Mouse (Mus musculus): ENCODE measurements around the gene Tldc1. TPM values are rescaled to one million over a fixed set of nuclear protein-coding genes. Genes with fewer than 3 reads are reported as not detected.
A peak's percentile ranks its signal among the peaks of the same experiment; 100 is the strongest.

Gene Tldc1
- total RNA-seq, 2 experiments from 2014 or later: 4.1 to 4.3 TPM

- intact Hi-C loops (cut with DNase I; ENCODE audit: low total_unique reads): no loop called here
- no peak for DNase-seq
Observed at GRCm38 (mm10) chr8:119806422-119807263, 28.4 kb upstream of the Tldc1 start.

GRCm38 (mm10) chr8:119805275-119805674 is 27.1 kb upstream of the Tldc1 start:
- intact Hi-C loops (cut with DNase I; ENCODE audit: low total_unique reads): no loop called here
- no peak for DNase-seq

GRCm38 (mm10) chr8:119802592-119802991 is 24.4 kb upstream of the Tldc1 start:
- DNase-seq: no peak
- intact Hi-C loops (cut with DNase I; ENCODE audit: low total_unique reads): no loop called here

GRCm38 (mm10) chr8:119801168-119801567 is 23.0 kb upstream of the Tldc1 start:
- intact Hi-C loops (cut with DNase I; ENCODE audit: low total_unique reads): no loop called here

GRCm38 (mm10) chr8:119798965-119799264 is 20.7 kb upstream of the Tldc1 start:
- intact Hi-C loops (cut with DNase I; ENCODE audit: low total_unique reads): loop anchor here (5.0 kb wide), 1 partner anchor 38 kb away; no protein-coding TSS in a partner anchor
- no peak for DNase-seq

More at GRCm38 (mm10) chr8:119801168-119801567, 23.0 kb upstream of the Tldc1 start:
- DNase-seq: no peak

- peak; percentile 61 for DNase-seq
- intact Hi-C loops (cut with DNase I; ENCODE audit: low total_unique reads): loop anchor here (5.0 kb wide), 1 partner anchor 39 kb away; no protein-coding TSS in a partner anchor
Observed at GRCm38 (mm10) chr8:119798170-119798964, 20.2 kb upstream of the Tldc1 start.

- DNase-seq: no peak
- intact Hi-C loops (cut with DNase I; ENCODE audit: low total_unique reads): loop anchor here (5.0 kb wide), 1 partner anchor 42 kb away; no protein-coding TSS in a partner anchor
Observed at GRCm38 (mm10) chr8:119795651-119796050, 17.4 kb upstream of the Tldc1 start.

- DNase-seq: no peak
- intact Hi-C loops (cut with DNase I; ENCODE audit: low total_unique reads): loop anchor here (5.0 kb wide), 1 partner anchor 43 kb away; no protein-coding TSS in a partner anchor
Observed at GRCm38 (mm10) chr8:119794689-119795088, 16.5 kb upstream of the Tldc1 start.

GRCm38 (mm10) chr8:119791804-119792704 is 13.8 kb upstream of the Tldc1 start:
- peak; percentile 52 for DNase-seq
- intact Hi-C loops (cut with DNase I; ENCODE audit: low total_unique reads): no loop called here

- intact Hi-C loops (cut with DNase I; ENCODE audit: low total_unique reads): loop anchor here (10.0 kb wide), 1 partner anchor 295 kb away; no protein-coding TSS in a partner anchor
- no peak for DNase-seq
Observed at GRCm38 (mm10) chr8:119789581-119789980, 11.4 kb upstream of the Tldc1 start.

- intact Hi-C loops (cut with DNase I; ENCODE audit: low total_unique reads): loop anchor here (10.0 kb wide), 1 partner anchor 296 kb away; no protein-coding TSS in a partner anchor
Observed at GRCm38 (mm10) chr8:119788607-119789381, 10.6 kb upstream of the Tldc1 start.

GRCm38 (mm10) chr8:119787341-119787740 is 9.1 kb upstream of the Tldc1 start:
- intact Hi-C loops (cut with DNase I; ENCODE audit: low total_unique reads): loop anchor here (10.0 kb wide), 1 partner anchor 297 kb away; no protein-coding TSS in a partner anchor
- no peak for DNase-seq

More at GRCm38 (mm10) chr8:119788607-119789381, 10.6 kb upstream of the Tldc1 start:
- DNase-seq: no peak

GRCm38 (mm10) chr8:119786871-119787270 is 8.7 kb upstream of the Tldc1 start:
- intact Hi-C loops (cut with DNase I; ENCODE audit: low total_unique reads): loop anchor here (10.0 kb wide), 1 partner anchor 298 kb away; no protein-coding TSS in a partner anchor

GRCm38 (mm10) chr8:119785764-119786405 is 7.7 kb upstream of the Tldc1 start:
- intact Hi-C loops (cut with DNase I; ENCODE audit: low total_unique reads): loop anchor here (10.0 kb wide), 1 partner anchor 299 kb away; no protein-coding TSS in a partner anchor
- DNase-seq: no peak

More at GRCm38 (mm10) chr8:119786871-119787270, 8.7 kb upstream of the Tldc1 start:
- DNase-seq: no peak

GRCm38 (mm10) chr8:119784676-119785075 is 6.5 kb upstream of the Tldc1 start:
- no peak for DNase-seq
- intact Hi-C loops (cut with DNase I; ENCODE audit: low total_unique reads): loop anchor here (5.0 to 10.0 kb wide), 2 partner anchors 143 to 300 kb away; no protein-coding TSS in a partner anchor

GRCm38 (mm10) chr8:119784141-119784574 is 5.9 kb upstream of the Tldc1 start:
- no peak for DNase-seq
- intact Hi-C loops (cut with DNase I; ENCODE audit: low total_unique reads): loop anchor here (5.0 to 10.0 kb wide), 2 partner anchors 143 to 301 kb away; no protein-coding TSS in a partner anchor

GRCm38 (mm10) chr8:119783579-119783978 is 5.4 kb upstream of the Tldc1 start:
- DNase-seq: no peak
- intact Hi-C loops (cut with DNase I; ENCODE audit: low total_unique reads): loop anchor here (2.0 to 10.0 kb wide), 3 partner anchors 63 to 301 kb away; no protein-coding TSS in a partner anchor

Measured in gastrocnemius, postnatal 14 days (tissue).